Mouse (Mus musculus) cerebellum, adult 2 months (tissue): Measurements from ENCODE around the gene Vgf. TPM values are rescaled to one million over a fixed set of nuclear protein-coding genes. Genes with fewer than 3 reads are reported as not detected.

ENCODE experiments used
- DNase-seq, 2 experiments: peaks; one replicate each; pipeline ENCODE4 v3.0.0; 2021
- H3K27ac ChIP-seq: fragments of 200-500 bp; 2 replicates; pipeline ENCODE4 v1.5.1; 2012; ENCODE audit warnings: low read length, control low read depth, inconsistent platforms; ENCODE audit not compliant: insufficient read depth
- H3K27me3 ChIP-seq: fragments of 200-500 bp; 2 replicates; pipeline ENCODE4 v1.6.1; 2012; ENCODE audit warnings: inconsistent platforms, mild to moderate bottlenecking, low read length, moderate library complexity; ENCODE audit not compliant: control insufficient read depth, insufficient read depth
- H3K4me1 ChIP-seq: fragments of 200-500 bp; 2 replicates; pipeline ENCODE4 v1.6.1; 2011; ENCODE audit warnings: low read length; ENCODE audit not compliant: control insufficient read depth, insufficient read depth
- H3K4me3 ChIP-seq: fragments of 200-500 bp; replicated peaks from 2 replicates; pipeline ENCODE3; 2011; ENCODE audit warnings: mild to moderate bottlenecking, low read depth, low read length, control low read depth; ENCODE audit not compliant: insufficient read depth
- CTCF ChIP-seq: fragments of 200-500 bp; IDR thresholded peaks from 2 replicates; pipeline ENCODE4 v1.5.1; 2011; ENCODE audit warnings: low read depth, mild to moderate bottlenecking, control low read depth, low read length, moderate library complexity, borderline replicate concordance; ENCODE audit not compliant: insufficient read depth
- POLR2A ChIP-seq: fragments of 200-500 bp; IDR thresholded peaks from 2 replicates; pipeline ENCODE4 v1.6.1; 2011; ENCODE audit warnings: low read length, control low read depth, borderline replicate concordance; ENCODE audit not compliant: insufficient read depth
- WGBS: fragments of 180-500 bp; shearing (Covaris S2); methylation state at CpG from one replicate; pipeline ENCODE4 v1.1.7; 2018; 5-methylcytosine and 5-hydroxymethylcytosine counted together
- polyA plus RNA-seq: library from polyadenylated mRNA; depleted of rRNA; stranded (reverse); fragments of >200 nt; gene quantifications from 2 replicates; pipeline ENCODE4 v1.2.3, GENCODE M21; 2012

Vgf gene
- polyA plus RNA-seq, 1 experiment = 62.1 TPM

GRCm38 (mm10) chr5:137045402-137046323 lies 19.5 kb downstream of the Vgf start, which contains the start of gene Ap1s1:
Gene Ap1s1, minus strand, starts transcription at chr5:137046135.
- peak; percentile 49; the same call in 1 of the 2 replicates for TF ChIP-seq POLR2A
- TF ChIP-seq CTCF = no peak
- H3K4me1 ChIP-seq = no peaks in the 10 kb centered on the region
- H3K27ac ChIP-seq = peak within 1 kb of the TSS; percentile 12; the same call in 1 of the 2 replicates
- DNase-seq = peak; percentile 99
- under 1% methylated on average over 48 of the region's 48 CpGs for WGBS
- no peaks in the 10 kb centered on the region for H3K27me3 ChIP-seq
- H3K4me3 ChIP-seq = peak within 1 kb of the TSS; percentile 68

DNA sequence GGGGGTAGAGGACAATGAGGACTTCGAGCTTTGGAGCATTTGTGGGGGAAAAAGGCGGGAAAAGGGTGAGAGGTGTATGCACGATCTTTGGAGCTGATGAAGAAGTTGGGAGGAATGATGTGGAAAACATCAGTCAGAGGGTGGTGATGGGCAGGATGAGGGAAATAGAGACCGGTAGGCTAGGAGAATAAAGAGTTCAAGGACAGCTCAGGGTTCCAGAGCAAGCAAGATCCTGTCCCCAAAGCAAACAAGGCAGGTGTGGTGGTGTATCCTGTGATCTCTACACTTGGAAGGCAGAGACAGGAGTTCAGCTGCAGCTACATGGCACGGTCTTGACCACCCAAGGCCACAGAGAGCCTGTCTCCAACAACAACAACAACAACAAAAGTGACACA lies 20.1 kb downstream of the Vgf start:
- no peak for DNase-seq
- TF ChIP-seq CTCF (no peak), POLR2A (no peak)
- H3K27me3 ChIP-seq = no peaks in the 10 kb centered on the region
- 12% methylated on average over 5 of the region's 5 CpGs for WGBS
- H3K4me3 ChIP-seq = peak overlapping the region; percentile 68
- no peak overlapping the region for H3K27ac ChIP-seq
- H3K4me1 ChIP-seq = no peaks in the 10 kb centered on the region

DNA sequence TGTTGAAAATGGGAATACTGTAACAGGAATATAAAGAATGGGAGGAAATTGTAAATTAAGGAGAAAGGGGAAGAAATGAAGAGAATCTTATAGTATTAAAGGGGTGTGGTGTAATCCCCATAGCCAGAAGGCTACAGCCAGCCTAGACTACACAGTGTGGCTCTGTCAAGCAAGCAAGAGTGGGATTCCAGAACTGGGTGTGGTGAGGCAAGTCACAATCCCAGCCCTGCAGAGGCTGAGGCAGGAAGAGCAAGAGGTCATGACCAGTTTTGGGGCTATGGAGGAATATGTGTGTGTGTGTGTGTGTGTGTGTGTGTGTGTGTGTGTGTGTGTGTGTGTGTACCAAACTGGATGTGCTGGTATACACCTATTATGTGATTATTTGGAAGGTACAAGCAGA lies 20.8 kb downstream of the Vgf start:
- Histone ChIP-seq H3K27me3 (no peaks in the 10 kb centered on the region), H3K4me3 (no peak overlapping the region), H3K4me1 (no peaks in the 10 kb centered on the region), H3K27ac (no peak overlapping the region)
- no peak for DNase-seq
- no peak for TF ChIP-seq POLR2A
- no peak for TF ChIP-seq CTCF

GRCm38 (mm10) chr5:137051125-137051524 lies 24.9 kb downstream of the Vgf start:
- 70% methylated on average over 6 of the region's 6 CpGs for WGBS
- Histone ChIP-seq H3K27me3 (no peaks in the 10 kb centered on the region), H3K27ac (no peak overlapping the region), H3K4me3 (no peak overlapping the region), H3K4me1 (no peaks in the 10 kb centered on the region)
- TF ChIP-seq CTCF (no peak), POLR2A (no peak)
- no peak for DNase-seq

- WGBS = 84% methylated on average over 5 of the region's 5 CpGs
- Histone ChIP-seq H3K4me3 (no peak overlapping the region), H3K27ac (no peak overlapping the region), H3K4me1 (no peaks in the 10 kb centered on the region), H3K27me3 (no peaks in the 10 kb centered on the region)
- TF ChIP-seq POLR2A (no peak), CTCF (no peak)
- no peak for DNase-seq
Measured at GRCm38 (mm10) chr5:137051914-137052505, 25.8 kb downstream of the Vgf start.

GRCm38 (mm10) chr5:137054299-137054698 lies 28.1 kb downstream of the Vgf start:
- no peaks in the 10 kb centered on the region for H3K27me3 ChIP-seq
- H3K4me3 ChIP-seq = no peak overlapping the region
- no peak for DNase-seq
- no peaks in the 10 kb centered on the region for H3K4me1 ChIP-seq
- no peak overlapping the region for H3K27ac ChIP-seq
- 65% methylated on average over 7 of the region's 7 CpGs for WGBS
- TF ChIP-seq POLR2A (no peak), CTCF (no peak)

GRCm38 (mm10) chr5:137054873-137055272 lies 28.7 kb downstream of the Vgf start:
- H3K4me3 ChIP-seq = no peak overlapping the region
- no peak overlapping the region for H3K27ac ChIP-seq
- TF ChIP-seq CTCF (no peak), POLR2A (no peak)
- DNase-seq = no peak
- H3K27me3 ChIP-seq = no peaks in the 10 kb centered on the region
- 85% methylated on average over 5 of the region's 5 CpGs for WGBS
- H3K4me1 ChIP-seq = no peaks in the 10 kb centered on the region
